Mouse (Mus musculus): ENCODE results near the gene Plekho1. TPM values are rescaled to one million over a fixed set of nuclear protein-coding genes. Genes with fewer than 3 reads are reported as not detected.
"Not testable (repeated sequence)": the region's sequence is repeated elsewhere in the genome, so short reads cannot be mapped to it uniquely, and the experiment has no call there.

The Plekho1 gene
- total RNA-seq, 2 experiments from 2014 or later: 71.6 to 84.8 TPM

- intact Hi-C loops (cut with DNase I): no loop called here
- DNase-seq (ENCODE audit: low spot score in 2 of 2): no peak
Measured at GRCm38 (mm10) chr3:95987386-95988110, 8.3 kb downstream of the Plekho1 start.

GRCm38 (mm10) chr3:95986984-95987383, 8.8 kb downstream of the Plekho1 start:
- intact Hi-C loops (cut with DNase I): no loop called here
- no peak for DNase-seq (ENCODE audit: low spot score in 2 of 2)

GRCm38 (mm10) chr3:95986001-95986622, 9.7 kb downstream of the Plekho1 start:
- intact Hi-C loops (cut with DNase I): no loop called here
- peak; percentile 64 to 94 for DNase-seq (ENCODE audit: low spot score in 2 of 2)

- intact Hi-C loops (cut with DNase I): no loop called here
- DNase-seq (ENCODE audit: low spot score in 2 of 2): peak; percentile 64 to 91
Measured at GRCm38 (mm10) chr3:95985209-95986000, 10.4 kb downstream of the Plekho1 start.

GRCm38 (mm10) chr3:95982129-95982528, 13.7 kb downstream of the Plekho1 start:
- no peak for DNase-seq (ENCODE audit: low spot score in 2 of 2)
- intact Hi-C loops (cut with DNase I): no loop called here

DNA sequence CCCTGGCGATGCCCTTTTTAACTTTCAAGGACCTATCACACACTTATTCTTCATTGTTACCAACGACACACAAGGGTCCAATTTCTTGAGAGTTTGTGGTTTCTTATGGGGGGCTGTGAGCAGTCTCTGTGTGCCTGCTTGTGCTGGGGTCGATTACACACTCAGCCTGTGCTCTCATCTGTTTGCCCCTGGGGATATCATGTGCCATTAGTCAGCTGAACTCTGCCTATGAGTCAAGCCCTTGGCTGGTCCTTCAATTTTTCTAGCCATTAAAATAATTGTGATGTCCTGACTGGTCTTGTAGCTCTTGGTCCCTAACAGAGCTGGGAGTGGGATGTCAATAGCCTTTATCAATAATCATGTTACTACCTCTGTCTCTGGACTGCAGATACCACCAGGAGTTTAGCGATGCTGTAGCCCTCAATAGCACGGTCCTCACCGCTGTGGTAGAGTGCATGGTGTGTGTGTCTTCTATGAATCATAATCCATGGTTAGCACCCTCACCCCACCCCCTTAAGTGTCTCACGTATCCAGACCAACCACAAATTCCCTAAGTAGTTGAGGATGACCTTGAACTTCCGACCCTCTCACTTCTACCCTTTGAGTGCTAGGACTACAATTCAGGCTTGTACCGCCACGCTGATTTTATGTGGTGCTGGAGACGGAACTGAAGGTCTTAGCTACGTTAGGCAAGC, 15.4 kb downstream of the Plekho1 start:
- intact Hi-C loops (cut with DNase I): no loop called here
- no peak for DNase-seq (ENCODE audit: low spot score in 2 of 2)

DNA sequence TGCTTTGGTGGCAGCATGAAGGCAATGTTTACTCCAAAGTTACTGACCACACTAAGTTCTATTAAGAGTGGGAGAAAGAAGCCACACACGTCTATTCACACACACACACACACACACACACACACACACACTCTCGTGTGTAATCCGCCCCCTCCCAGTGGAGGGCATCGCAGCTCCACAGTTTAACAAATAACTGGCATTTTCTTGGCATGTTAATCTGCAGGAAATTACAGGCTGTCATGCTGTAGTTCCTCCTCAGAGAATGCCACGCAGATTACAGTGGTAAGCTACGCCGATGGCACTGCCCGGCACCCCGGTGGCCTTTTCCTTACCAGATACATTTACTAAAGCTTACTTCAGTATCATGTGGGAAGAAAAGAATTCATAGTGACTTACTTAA, 17.5 kb downstream of the Plekho1 start:
- intact Hi-C loops (cut with DNase I): no loop called here
- DNase-seq (ENCODE audit: low spot score in 2 of 2): no peak

DNA sequence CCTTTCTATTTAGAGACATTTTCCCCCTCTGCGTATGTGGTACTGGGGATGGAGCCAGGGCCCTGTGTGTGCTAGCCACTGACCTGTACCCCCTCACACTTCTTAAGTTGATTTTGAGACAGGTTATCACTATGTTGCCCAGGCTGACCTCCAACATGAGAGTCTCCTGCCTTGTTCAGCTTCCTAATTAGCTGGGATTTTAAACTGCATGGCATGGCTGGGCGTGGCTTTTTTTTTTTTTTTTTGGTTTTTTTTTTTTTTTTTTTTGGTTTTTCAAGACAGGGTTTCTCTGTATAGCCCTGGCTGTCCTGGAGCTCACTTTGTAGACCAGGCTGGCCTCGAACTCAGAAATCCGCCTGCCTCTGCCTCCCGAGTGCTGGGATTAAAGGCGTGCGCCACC, 18.2 kb downstream of the Plekho1 start:
- DNase-seq (ENCODE audit: low spot score in 2 of 2); intact Hi-C loops (cut with DNase I): not testable (repeated sequence)

DNA sequence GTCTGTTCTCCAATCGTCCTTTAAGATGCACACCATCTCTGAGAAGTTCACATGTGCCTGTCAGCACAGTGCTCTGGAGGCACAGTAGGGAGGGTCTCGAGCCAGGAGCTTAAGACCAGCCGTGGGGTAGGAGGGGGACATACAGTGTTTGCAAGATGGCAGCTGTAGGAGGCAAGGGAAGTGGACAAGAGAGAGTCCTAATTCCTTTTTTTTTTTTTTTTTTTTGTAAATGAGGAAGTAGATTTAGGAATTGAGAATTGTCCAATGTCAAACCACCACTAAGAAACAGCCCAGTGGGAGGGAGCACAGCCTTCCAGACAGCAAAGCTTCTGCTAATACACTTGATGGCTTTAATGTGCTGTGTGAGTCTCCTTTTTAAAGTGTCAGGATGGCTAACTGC, 18.7 kb downstream of the Plekho1 start:
- no peak for DNase-seq (ENCODE audit: low spot score in 2 of 2)
- intact Hi-C loops (cut with DNase I): no loop called here

DNA sequence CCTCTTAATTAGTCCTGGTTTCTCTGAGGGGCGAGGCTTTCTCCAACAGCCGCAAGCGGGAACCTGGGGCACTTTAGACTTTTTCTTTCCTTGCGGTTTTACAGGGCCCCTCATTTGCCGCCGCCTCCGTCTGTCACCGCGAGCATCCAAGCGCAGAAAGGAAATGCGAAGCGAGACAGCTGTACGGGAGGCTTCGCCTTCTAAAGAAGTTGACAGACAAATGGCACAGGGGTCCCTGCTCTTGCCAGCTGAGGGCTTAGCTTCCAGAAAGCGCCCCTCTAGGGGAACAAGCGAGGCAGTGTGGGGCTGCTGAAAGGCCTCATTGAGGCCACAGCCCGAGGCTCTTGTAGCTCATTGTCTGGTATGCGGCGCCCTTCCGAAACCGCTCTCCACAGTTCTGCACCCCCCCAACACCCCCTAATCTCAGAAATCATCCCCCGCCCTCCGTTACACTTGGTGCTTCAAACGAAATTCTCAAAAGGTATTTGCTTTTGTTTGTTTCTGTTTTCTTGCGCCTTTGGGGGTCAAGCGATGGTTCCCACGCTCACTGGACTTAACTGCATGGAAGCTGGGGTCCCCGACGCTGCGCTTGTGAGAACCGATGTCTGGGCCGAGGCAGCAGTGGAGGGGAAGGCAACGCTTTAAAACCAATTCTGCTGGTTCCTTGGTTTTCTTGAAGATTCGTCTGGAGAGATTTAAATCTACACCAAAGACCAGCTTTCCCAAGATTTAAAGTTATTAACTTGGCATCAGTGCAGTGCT, 22.7 kb downstream of the Plekho1 start:
- DNase-seq (ENCODE audit: low spot score in 2 of 2): no peak
- intact Hi-C loops (cut with DNase I): no loop called here

DNA sequence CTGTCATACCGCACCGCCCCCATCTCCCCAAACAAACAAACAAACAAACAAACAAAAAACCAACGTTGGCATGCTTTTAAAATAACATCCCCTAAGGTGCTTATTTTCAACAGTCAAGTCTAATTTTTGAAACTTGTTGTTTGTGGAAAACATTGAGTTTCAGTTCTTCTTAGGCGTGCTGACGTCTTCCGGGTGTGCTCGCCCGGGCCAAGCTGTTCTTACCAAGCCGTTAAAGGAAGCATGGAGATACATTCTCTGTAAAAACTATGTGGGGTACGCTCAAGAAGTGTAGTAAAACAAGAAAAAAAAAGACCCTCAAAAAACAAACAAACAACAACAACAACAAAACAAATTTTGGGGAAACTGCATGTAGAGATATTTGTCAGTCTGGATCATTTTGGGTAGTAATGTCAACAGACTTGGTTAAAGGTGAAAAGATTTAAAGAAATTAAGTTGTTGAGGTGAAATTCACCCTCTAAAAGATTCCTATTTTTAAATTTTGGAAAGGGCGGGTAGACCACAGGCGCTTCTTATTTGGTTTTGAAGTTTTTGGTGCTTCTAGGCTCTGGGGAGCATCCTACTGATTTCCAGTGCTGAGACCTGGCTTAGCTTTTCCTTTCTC, 23.4 kb downstream of the Plekho1 start:
- intact Hi-C loops (cut with DNase I): no loop called here

GRCm38 (mm10) chr3:95970661-95971060, 25.1 kb downstream of the Plekho1 start:
- DNase-seq (ENCODE audit: low spot score in 2 of 2); intact Hi-C loops (cut with DNase I): not testable (repeated sequence)

More for the DNA sequence above, 23.4 kb downstream of the Plekho1 start:
- no peak for DNase-seq (ENCODE audit: low spot score in 2 of 2)

- intact Hi-C loops (cut with DNase I): loop anchor here (5.0 kb wide), 1 partner anchor 178 kb away; no protein-coding TSS in a partner anchor
- no peak for DNase-seq (ENCODE audit: low spot score in 2 of 2)
Measured at GRCm38 (mm10) chr3:95969277-95969676, 26.5 kb downstream of the Plekho1 start.

GRCm38 (mm10) chr3:95965518-95966451, 30.0 kb downstream of the Plekho1 start:
- intact Hi-C loops (cut with DNase I): loop anchor here (1.0 to 5.0 kb wide), 2 partner anchors 87 to 182 kb away; no protein-coding TSS in a partner anchor
- DNase-seq (ENCODE audit: low spot score in 2 of 2): peak; percentile 52 to 84

GRCm38 (mm10) chr3:95963681-95964080, 32.1 kb downstream of the Plekho1 start:
- DNase-seq (ENCODE audit: low spot score in 2 of 2): no peak
- intact Hi-C loops (cut with DNase I): no loop called here

GRCm38 (mm10) chr3:95963230-95963629, 32.6 kb downstream of the Plekho1 start:
- intact Hi-C loops (cut with DNase I): no loop called here

GRCm38 (mm10) chr3:95962182-95962581, 33.6 kb downstream of the Plekho1 start:
- intact Hi-C loops (cut with DNase I); DNase-seq (ENCODE audit: low spot score in 2 of 2): not testable (repeated sequence)

More at GRCm38 (mm10) chr3:95963230-95963629, 32.6 kb downstream of the Plekho1 start:
- DNase-seq (ENCODE audit: low spot score in 2 of 2): no peak

All from left cerebral cortex, postnatal 25 days (tissue).